Mouse (Mus musculus): ENCODE data around the gene Prss33. TPM values are rescaled to one million over a fixed set of nuclear protein-coding genes. Genes with fewer than 3 reads are reported as not detected.
"Not testable (repeated sequence)": the region's sequence is repeated elsewhere in the genome, so short reads cannot be mapped to it uniquely, and the experiment has no call there.

The Prss33 gene
- not detected in 2 replicates for polyA plus RNA-seq (2015; fragmentation: Nextera tagmentation; extraction: Ambion mirVana)

DNA sequence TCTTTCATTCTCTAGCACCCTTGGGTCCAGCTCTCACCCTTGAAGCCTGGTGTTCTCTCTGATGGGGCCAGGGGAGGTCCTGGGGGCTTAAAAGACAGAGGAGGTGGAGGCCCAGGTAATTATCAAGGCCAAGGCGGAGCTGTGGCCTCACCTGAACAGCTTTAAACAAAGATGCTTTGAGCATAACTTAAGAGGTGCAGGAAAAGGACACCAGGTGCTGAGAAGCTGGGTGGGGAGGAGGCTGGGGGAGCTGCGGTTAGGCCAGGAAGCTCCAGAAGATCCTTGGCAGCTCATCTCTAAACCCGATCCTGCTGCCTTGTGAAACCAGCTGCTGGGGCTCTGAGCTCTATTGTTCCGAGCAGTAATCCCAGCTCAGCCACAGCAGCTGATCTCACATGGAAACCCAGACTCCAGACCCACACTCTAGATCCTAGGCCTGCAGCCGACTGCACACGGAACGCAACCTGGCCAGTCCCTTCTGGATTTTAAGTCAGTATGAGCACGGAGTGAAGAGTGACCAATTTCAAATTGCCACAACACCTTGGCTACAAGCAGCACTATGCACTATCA lies at the start of gene Prss33:
Prss33 (minus strand) TSS at position 51 of the 570 bp plus-strand sequence.
- H3K9me3 ChIP-seq (replicated peaks) = no peaks in the 10 kb centered on the region
- 62% methylated on average over 8 of the region's 8 CpGs for WGBS (ENCODE audit: insufficient replicate concordance)
- H3K36me3 ChIP-seq (replicated peaks) = no peaks in the 10 kb centered on the region
- H3K27me3 ChIP-seq = peaks cover 51% of the 10 kb centered on the region
- no peak within 1 kb of the TSS for H3K27ac ChIP-seq (replicated peaks)
- ATAC-seq (ENCODE audit: insufficient read depth) = no peak
- no peaks in the 10 kb centered on the region for H3K4me1 ChIP-seq (replicated peaks)
- no peak within 1 kb of the TSS for H3K9ac ChIP-seq
- H3K4me2 ChIP-seq = no peak within 1 kb of the TSS
- H3K4me3 ChIP-seq (replicated peaks) = no peak within 1 kb of the TSS

DNA sequence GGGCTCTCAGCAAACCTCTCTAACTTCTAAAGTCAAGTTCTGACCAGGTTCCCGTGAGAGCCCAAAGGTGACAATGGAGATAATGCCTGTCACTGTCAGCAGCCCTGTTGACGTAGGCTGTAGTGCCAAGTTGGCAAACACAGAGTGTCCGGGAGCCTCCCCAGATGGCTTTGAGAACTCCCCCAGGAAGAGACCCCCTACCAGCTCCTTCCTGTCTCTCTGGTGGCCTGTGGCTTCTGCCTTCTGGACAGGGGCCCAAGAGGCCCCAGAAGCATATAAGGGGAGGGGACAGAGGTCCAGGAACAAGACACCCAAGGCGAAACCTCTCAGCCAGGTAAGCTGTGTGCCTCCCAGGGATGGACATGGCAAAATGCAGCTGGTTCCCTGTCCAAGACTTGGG lies 44.7 kb upstream of the Prss33 start, which contains the start of the genes Dcpp1 and Dcpp2:
Dcpp1 (plus strand) TSS at position 301 of the 400 bp plus-strand sequence.
Dcpp2 (plus strand) TSS at position 305 of the 400 bp plus-strand sequence.
- ATAC-seq (ENCODE audit: insufficient read depth); H3K4me2 ChIP-seq; H3K36me3 ChIP-seq (replicated peaks); H3K27ac ChIP-seq (replicated peaks); H3K4me1 ChIP-seq (replicated peaks); H3K9ac ChIP-seq; H3K27me3 ChIP-seq; H3K9me3 ChIP-seq (replicated peaks); H3K4me3 ChIP-seq (replicated peaks): not testable (repeated sequence)
- 52% methylated on average over 4 of the region's 4 CpGs for WGBS (ENCODE audit: insufficient replicate concordance)

GRCm38 (mm10) chr17:23877166-23877565 lies 41.3 kb upstream of the Prss33 start:
- H3K4me3 ChIP-seq (replicated peaks) = no peak overlapping the region
- H3K4me2 ChIP-seq = no peak overlapping the region
- ATAC-seq (ENCODE audit: insufficient read depth) = no peak
- no peak overlapping the region for H3K9ac ChIP-seq
- H3K27me3 ChIP-seq = no peaks in the 10 kb centered on the region
- WGBS (ENCODE audit: insufficient replicate concordance) = 83% methylated on average over 2 of the region's 2 CpGs
- H3K4me1 ChIP-seq (replicated peaks) = no peaks in the 10 kb centered on the region
- no peak overlapping the region for H3K27ac ChIP-seq (replicated peaks)
- H3K36me3 ChIP-seq (replicated peaks) = no peaks in the 10 kb centered on the region
- H3K9me3 ChIP-seq (replicated peaks) = no peaks in the 10 kb centered on the region

GRCm38 (mm10) chr17:23876741-23877140 lies 40.9 kb upstream of the Prss33 start:
- WGBS (ENCODE audit: insufficient replicate concordance) = 37% methylated on average over 3 of the region's 3 CpGs
- no peak for ATAC-seq (ENCODE audit: insufficient read depth)

GRCm38 (mm10) chr17:23873884-23874856 lies 38.3 kb upstream of the Prss33 start:
- H3K27me3 ChIP-seq = no peaks in the 10 kb centered on the region
- H3K4me3 ChIP-seq (replicated peaks) = no peak overlapping the region
- H3K9me3 ChIP-seq (replicated peaks) = no peaks in the 10 kb centered on the region
- H3K27ac ChIP-seq (replicated peaks) = no peak overlapping the region
- H3K36me3 ChIP-seq (replicated peaks) = no peaks in the 10 kb centered on the region
- no peak overlapping the region for H3K4me2 ChIP-seq
- 38% methylated on average over 8 of the region's 8 CpGs for WGBS (ENCODE audit: insufficient replicate concordance)
- no peaks in the 10 kb centered on the region for H3K4me1 ChIP-seq (replicated peaks)
- ATAC-seq (ENCODE audit: insufficient read depth) = no peak
- H3K9ac ChIP-seq = no peak overlapping the region

More at GRCm38 (mm10) chr17:23876741-23877140, 40.9 kb upstream of the Prss33 start:
- H3K4me1 ChIP-seq (replicated peaks) = no peaks in the 10 kb centered on the region
- no peak overlapping the region for H3K9ac ChIP-seq
- no peak overlapping the region for H3K4me2 ChIP-seq
- no peak overlapping the region for H3K4me3 ChIP-seq (replicated peaks)
- no peaks in the 10 kb centered on the region for H3K9me3 ChIP-seq (replicated peaks)
- no peak overlapping the region for H3K27ac ChIP-seq (replicated peaks)
- no peaks in the 10 kb centered on the region for H3K27me3 ChIP-seq
- H3K36me3 ChIP-seq (replicated peaks) = no peaks in the 10 kb centered on the region

- no peak for ATAC-seq (ENCODE audit: insufficient read depth)
- Histone ChIP-seq H3K4me3 (replicated peaks) (no peak overlapping the region), H3K9ac (no peak overlapping the region), H3K27ac (replicated peaks) (no peak overlapping the region), H3K36me3 (replicated peaks) (no peaks in the 10 kb centered on the region), H3K9me3 (replicated peaks) (no peaks in the 10 kb centered on the region), H3K4me2 (no peak overlapping the region), H3K27me3 (no peaks in the 10 kb centered on the region), H3K4me1 (replicated peaks) (no peaks in the 10 kb centered on the region)
- WGBS (ENCODE audit: insufficient replicate concordance) = 74% methylated on average over 11 of the region's 11 CpGs
These were observed 32.7 kb upstream of the Prss33 start for GRCm38 (mm10) chr17:23868513-23868912.

GRCm38 (mm10) chr17:23867756-23868155 lies 31.9 kb upstream of the Prss33 start, which contains the start of gene Prss21:
Gene Prss21, plus strand, starts transcription at chr17:23868056.
- no peaks in the 10 kb centered on the region for H3K27me3 ChIP-seq
- no peak within 1 kb of the TSS for H3K9ac ChIP-seq
- 73% methylated on average over 15 of the region's 15 CpGs for WGBS (ENCODE audit: insufficient replicate concordance)
- no peak within 1 kb of the TSS for H3K4me2 ChIP-seq
- no peak within 1 kb of the TSS for H3K4me3 ChIP-seq (replicated peaks)
- no peaks in the 10 kb centered on the region for H3K4me1 ChIP-seq (replicated peaks)
- no peak for ATAC-seq (ENCODE audit: insufficient read depth)
- H3K36me3 ChIP-seq (replicated peaks) = no peaks in the 10 kb centered on the region
- H3K9me3 ChIP-seq (replicated peaks) = no peaks in the 10 kb centered on the region
- H3K27ac ChIP-seq (replicated peaks) = no peak within 1 kb of the TSS

GRCm38 (mm10) chr17:23862926-23863325 lies 27.1 kb upstream of the Prss33 start:
- Histone ChIP-seq H3K27ac (replicated peaks) (no peak overlapping the region), H3K27me3 (no peaks in the 10 kb centered on the region; the same call in 1 of the 2 replicates), H3K9ac (no peak overlapping the region), H3K4me2 (no peak overlapping the region), H3K36me3 (replicated peaks) (no peaks in the 10 kb centered on the region), H3K4me1 (replicated peaks) (no peaks in the 10 kb centered on the region), H3K4me3 (replicated peaks) (no peak overlapping the region), H3K9me3 (replicated peaks) (no peaks in the 10 kb centered on the region)
- ATAC-seq (ENCODE audit: insufficient read depth) = no peak
- WGBS (ENCODE audit: insufficient replicate concordance) = 59% methylated on average over 4 of the region's 4 CpGs

GRCm38 (mm10) chr17:23857913-23858312 lies 22.1 kb upstream of the Prss33 start:
- no peaks in the 10 kb centered on the region for H3K4me1 ChIP-seq (replicated peaks)
- no peak overlapping the region for H3K27ac ChIP-seq (replicated peaks)
- H3K36me3 ChIP-seq (replicated peaks) = no peaks in the 10 kb centered on the region
- H3K27me3 ChIP-seq = no peaks in the 10 kb centered on the region; the same call in 1 of the 2 replicates
- no peak for ATAC-seq (ENCODE audit: insufficient read depth)
- WGBS (ENCODE audit: insufficient replicate concordance) = 68% methylated on average over 2 of the region's 2 CpGs
- H3K4me3 ChIP-seq (replicated peaks) = no peak overlapping the region
- no peak overlapping the region for H3K4me2 ChIP-seq
- H3K9ac ChIP-seq = no peak overlapping the region
- no peaks in the 10 kb centered on the region for H3K9me3 ChIP-seq (replicated peaks)

GRCm38 (mm10) chr17:23857193-23857592 lies 21.3 kb upstream of the Prss33 start:
- Histone ChIP-seq H3K4me1 (replicated peaks) (no peaks in the 10 kb centered on the region), H3K27ac (replicated peaks) (no peak overlapping the region), H3K4me3 (replicated peaks) (no peak overlapping the region), H3K9ac (no peak overlapping the region), H3K36me3 (replicated peaks) (no peaks in the 10 kb centered on the region), H3K4me2 (no peak overlapping the region), H3K27me3 (no peaks in the 10 kb centered on the region; the same call in 1 of the 2 replicates), H3K9me3 (replicated peaks) (no peaks in the 10 kb centered on the region)
- no peak for ATAC-seq (ENCODE audit: insufficient read depth)
- WGBS (ENCODE audit: insufficient replicate concordance) = 66% methylated on average over 6 of the region's 6 CpGs

DNA sequence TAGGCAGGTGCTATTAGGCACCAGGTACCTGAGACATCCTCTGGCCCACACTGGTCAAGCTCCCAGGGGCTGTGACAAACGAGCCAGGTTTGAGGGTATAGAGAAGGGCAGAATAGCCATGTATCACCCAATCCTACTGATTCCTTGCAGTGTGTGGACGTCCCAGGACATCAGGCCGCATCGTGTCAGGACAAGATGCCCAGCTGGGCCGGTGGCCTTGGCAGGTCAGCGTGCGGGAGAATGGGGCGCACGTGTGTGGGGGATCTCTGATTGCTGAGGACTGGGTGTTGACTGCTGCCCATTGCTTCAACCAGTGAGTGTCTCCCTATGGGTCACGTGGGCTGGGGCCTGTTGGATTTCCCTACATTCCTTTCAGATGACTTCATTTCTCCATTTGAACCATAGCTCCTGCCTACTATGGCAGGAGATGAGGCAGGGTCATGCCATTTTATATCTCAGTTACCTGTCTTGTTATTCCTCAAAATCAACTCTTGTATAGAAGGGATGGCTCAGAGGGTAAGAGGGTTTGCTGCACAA lies 18.4 kb upstream of the Prss33 start:
- H3K4me1 ChIP-seq (replicated peaks) = no peaks in the 10 kb centered on the region
- H3K36me3 ChIP-seq (replicated peaks) = no peaks in the 10 kb centered on the region
- H3K4me2 ChIP-seq = no peak overlapping the region
- H3K9me3 ChIP-seq (replicated peaks) = no peaks in the 10 kb centered on the region
- ATAC-seq (ENCODE audit: insufficient read depth) = no peak
- no peaks in the 10 kb centered on the region for H3K27me3 ChIP-seq
- H3K27ac ChIP-seq (replicated peaks) = no peak overlapping the region
- H3K4me3 ChIP-seq (replicated peaks) = no peak overlapping the region
- 75% methylated on average over 10 of the region's 10 CpGs for WGBS (ENCODE audit: insufficient replicate concordance)
- H3K9ac ChIP-seq = no peak overlapping the region

Data from liver, embryonic 15.5 days (tissue).